Mouse (Mus musculus): Measurements from ENCODE around the gene Klhdc7b.

The Klhdc7b gene

GRCm38 (mm10) chr15:89428136-89428790, 43.5 kb downstream of the Klhdc7b start:
- no peak for DNase-seq (ENCODE audit: low read depth, low spot score)

- no peak for DNase-seq (ENCODE audit: low read depth, low spot score)
Observed at GRCm38 (mm10) chr15:89428821-89429351, 44.2 kb downstream of the Klhdc7b start.

GRCm38 (mm10) chr15:89429352-89430221, 44.9 kb downstream of the Klhdc7b start, which contains the start of the genes C730034F03Rik, Gm44502 and Chkb:
Gene C730034F03Rik, plus strand, starts transcription at chr15:89429589.
Gene Gm44502, minus strand, starts transcription at chr15:89429696.
Gene Chkb, minus strand, starts transcription at chr15:89429908.
- peak; percentile 96 for DNase-seq (ENCODE audit: low read depth, low spot score)

GRCm38 (mm10) chr15:89430341-89430740, 45.6 kb downstream of the Klhdc7b start:
- peak; percentile 43 for DNase-seq (ENCODE audit: low read depth, low spot score)

- DNase-seq (ENCODE audit: low read depth, low spot score): peak; percentile 12
Observed at GRCm38 (mm10) chr15:89430771-89431170, 46.1 kb downstream of the Klhdc7b start.

- no peak for DNase-seq (ENCODE audit: low read depth, low spot score)
Observed at GRCm38 (mm10) chr15:89431271-89431670, 46.6 kb downstream of the Klhdc7b start.

GRCm38 (mm10) chr15:89431806-89432205, 47.1 kb downstream of the Klhdc7b start:
- no peak for DNase-seq (ENCODE audit: low read depth, low spot score)

GRCm38 (mm10) chr15:89432946-89433345, 48.2 kb downstream of the Klhdc7b start:
- no peak for DNase-seq (ENCODE audit: low read depth, low spot score)

GRCm38 (mm10) chr15:89434136-89434535, 49.4 kb downstream of the Klhdc7b start:
- DNase-seq (ENCODE audit: low read depth, low spot score): no peak

- DNase-seq (ENCODE audit: low read depth, low spot score): no peak
Observed at GRCm38 (mm10) chr15:89435878-89436277, 51.2 kb downstream of the Klhdc7b start.
